Mouse (Mus musculus): ENCODE measurements around the gene Fzd2. TPM values are rescaled to one million over a fixed set of nuclear protein-coding genes. Genes with fewer than 3 reads are reported as not detected.

Fzd2 gene
- polyA plus RNA-seq, 1 experiment = 1.1 TPM

GRCm38 (mm10) chr11:102624888-102625407 lies 20.8 kb downstream of the Fzd2 start:
- Histone ChIP-seq H3K4me3 (ENCODE audit: control insufficient read depth, low read depth, low read length) (no peak overlapping the region), H3K4me1 (ENCODE audit: control insufficient read depth, insufficient read depth, low read length) (peaks cover 7% of the 10 kb centered on the region), H3K27ac (ENCODE audit: control insufficient read depth, insufficient read depth, low read depth, low read length) (no peak overlapping the region), H3K27me3 (ENCODE audit: control insufficient read depth, insufficient read depth, low read length) (no peaks in the 10 kb centered on the region), H3K36me3 (ENCODE audit: control insufficient read depth, insufficient read depth, low read length) (no peaks in the 10 kb centered on the region)
- no peak for TF ChIP-seq CTCF (IDR thresholded peaks at IDR 0.05; ENCODE audit: control insufficient read depth, insufficient read depth, insufficient replicate concordance, low read depth, low read length)
- TF ChIP-seq POLR2A (IDR thresholded peaks at IDR 0.05; ENCODE audit: control insufficient read depth, low read depth, low read length) = no peak

GRCm38 (mm10) chr11:102627171-102627931 lies 23.2 kb downstream of the Fzd2 start:
- peaks cover 8% of the 10 kb centered on the region for H3K4me1 ChIP-seq (ENCODE audit: control insufficient read depth, insufficient read depth, low read length)
- no peak overlapping the region for H3K27ac ChIP-seq (ENCODE audit: control insufficient read depth, insufficient read depth, low read depth, low read length)
- TF ChIP-seq CTCF (IDR thresholded peaks at IDR 0.05; ENCODE audit: control insufficient read depth, insufficient read depth, insufficient replicate concordance, low read depth, low read length) = no peak
- TF ChIP-seq POLR2A (IDR thresholded peaks at IDR 0.05; ENCODE audit: control insufficient read depth, low read depth, low read length) = no peak
- H3K36me3 ChIP-seq (ENCODE audit: control insufficient read depth, insufficient read depth, low read length) = no peaks in the 10 kb centered on the region
- H3K27me3 ChIP-seq (ENCODE audit: control insufficient read depth, insufficient read depth, low read length) = no peaks in the 10 kb centered on the region
- H3K4me3 ChIP-seq (ENCODE audit: control insufficient read depth, low read depth, low read length) = no peak overlapping the region

GRCm38 (mm10) chr11:102628529-102628928 lies 24.3 kb downstream of the Fzd2 start:
- Histone ChIP-seq H3K4me3 (ENCODE audit: control insufficient read depth, low read depth, low read length) (no peak overlapping the region), H3K27ac (ENCODE audit: control insufficient read depth, insufficient read depth, low read depth, low read length) (no peak overlapping the region), H3K36me3 (ENCODE audit: control insufficient read depth, insufficient read depth, low read length) (no peaks in the 10 kb centered on the region), H3K27me3 (ENCODE audit: control insufficient read depth, insufficient read depth, low read length) (no peaks in the 10 kb centered on the region), H3K4me1 (ENCODE audit: control insufficient read depth, insufficient read depth, low read length) (peaks cover 15% of the 10 kb centered on the region)
- TF ChIP-seq POLR2A (IDR thresholded peaks at IDR 0.05; ENCODE audit: control insufficient read depth, low read depth, low read length) = no peak
- no peak for TF ChIP-seq CTCF (IDR thresholded peaks at IDR 0.05; ENCODE audit: control insufficient read depth, insufficient read depth, insufficient replicate concordance, low read depth, low read length)

- H3K27ac ChIP-seq (ENCODE audit: control insufficient read depth, insufficient read depth, low read depth, low read length) = no peak overlapping the region
- peaks cover 13% of the 10 kb centered on the region for H3K4me1 ChIP-seq (ENCODE audit: control insufficient read depth, insufficient read depth, low read length)
- no peak for TF ChIP-seq POLR2A (IDR thresholded peaks at IDR 0.05; ENCODE audit: control insufficient read depth, low read depth, low read length)
- no peak for TF ChIP-seq CTCF (IDR thresholded peaks at IDR 0.05; ENCODE audit: control insufficient read depth, insufficient read depth, insufficient replicate concordance, low read depth, low read length)
- no peaks in the 10 kb centered on the region for H3K36me3 ChIP-seq (ENCODE audit: control insufficient read depth, insufficient read depth, low read length)
- no peak overlapping the region for H3K4me3 ChIP-seq (ENCODE audit: control insufficient read depth, low read depth, low read length)
- H3K27me3 ChIP-seq (ENCODE audit: control insufficient read depth, insufficient read depth, low read length) = no peaks in the 10 kb centered on the region
Measured at GRCm38 (mm10) chr11:102629375-102629774, 25.2 kb downstream of the Fzd2 start.

GRCm38 (mm10) chr11:102630731-102631130 lies 26.5 kb downstream of the Fzd2 start:
- Histone ChIP-seq H3K4me1 (ENCODE audit: control insufficient read depth, insufficient read depth, low read length) (peaks cover 11% of the 10 kb centered on the region), H3K27ac (ENCODE audit: control insufficient read depth, insufficient read depth, low read depth, low read length) (no peak overlapping the region)

GRCm38 (mm10) chr11:102631203-102631602 lies 27.0 kb downstream of the Fzd2 start:
- no peak for TF ChIP-seq POLR2A (IDR thresholded peaks at IDR 0.05; ENCODE audit: control insufficient read depth, low read depth, low read length)
- no peak for TF ChIP-seq CTCF (IDR thresholded peaks at IDR 0.05; ENCODE audit: control insufficient read depth, insufficient read depth, insufficient replicate concordance, low read depth, low read length)
- peaks cover 11% of the 10 kb centered on the region for H3K4me1 ChIP-seq (ENCODE audit: control insufficient read depth, insufficient read depth, low read length)
- H3K27ac ChIP-seq (ENCODE audit: control insufficient read depth, insufficient read depth, low read depth, low read length) = no peak overlapping the region
- no peaks in the 10 kb centered on the region for H3K27me3 ChIP-seq (ENCODE audit: control insufficient read depth, insufficient read depth, low read length)
- H3K4me3 ChIP-seq (ENCODE audit: control insufficient read depth, low read depth, low read length) = no peak overlapping the region
- no peaks in the 10 kb centered on the region for H3K36me3 ChIP-seq (ENCODE audit: control insufficient read depth, insufficient read depth, low read length)

More at GRCm38 (mm10) chr11:102630731-102631130, 26.5 kb downstream of the Fzd2 start:
- H3K36me3 ChIP-seq (ENCODE audit: control insufficient read depth, insufficient read depth, low read length) = no peaks in the 10 kb centered on the region
- no peak for TF ChIP-seq POLR2A (IDR thresholded peaks at IDR 0.05; ENCODE audit: control insufficient read depth, low read depth, low read length)
- no peak for TF ChIP-seq CTCF (IDR thresholded peaks at IDR 0.05; ENCODE audit: control insufficient read depth, insufficient read depth, insufficient replicate concordance, low read depth, low read length)
- no peaks in the 10 kb centered on the region for H3K27me3 ChIP-seq (ENCODE audit: control insufficient read depth, insufficient read depth, low read length)
- no peak overlapping the region for H3K4me3 ChIP-seq (ENCODE audit: control insufficient read depth, low read depth, low read length)

GRCm38 (mm10) chr11:102632725-102633124 lies 28.5 kb downstream of the Fzd2 start:
- no peak for TF ChIP-seq CTCF (IDR thresholded peaks at IDR 0.05; ENCODE audit: control insufficient read depth, insufficient read depth, insufficient replicate concordance, low read depth, low read length)
- no peak for TF ChIP-seq POLR2A (IDR thresholded peaks at IDR 0.05; ENCODE audit: control insufficient read depth, low read depth, low read length)
- Histone ChIP-seq H3K4me3 (ENCODE audit: control insufficient read depth, low read depth, low read length) (no peak overlapping the region), H3K27me3 (ENCODE audit: control insufficient read depth, insufficient read depth, low read length) (no peaks in the 10 kb centered on the region), H3K36me3 (ENCODE audit: control insufficient read depth, insufficient read depth, low read length) (no peaks in the 10 kb centered on the region), H3K4me1 (ENCODE audit: control insufficient read depth, insufficient read depth, low read length) (peaks cover 11% of the 10 kb centered on the region), H3K27ac (ENCODE audit: control insufficient read depth, insufficient read depth, low read depth, low read length) (no peak overlapping the region)

Data from testis, adult 2 months (tissue).